Mouse (Mus musculus) intestine, embryonic 16.5 days (tissue): ENCODE measurements around the gene Gm3187. TPM values are rescaled to one million over a fixed set of nuclear protein-coding genes. Genes with fewer than 3 reads are reported as not detected.
"Not testable (repeated sequence)": the region's sequence is repeated elsewhere in the genome, so short reads cannot be mapped to it uniquely, and the experiment has no call there.

ENCODE experiments used
- ATAC-seq: fragments of 200-750 bp; cut with Nextera tagmentation; 2 replicates; pipeline ENCODE4 v1.8.0; 2017; ENCODE audit warnings: moderate TSS enrichment, moderate library complexity
- H3K27ac ChIP-seq: fragments of 300-500 bp; sonication (generic); 2 replicates; pipeline ENCODE4 v1.5.1; 2014; ENCODE audit warnings: mild to moderate bottlenecking, low read length
- H3K27me3 ChIP-seq: fragments of 300-500 bp; sonication (generic); replicated peaks from 2 replicates; pipeline ENCODE4 v1.6.1; 2014; ENCODE audit warnings: low read length, control low read depth, mixed read lengths; ENCODE audit not compliant: control insufficient read depth, insufficient read depth
- H3K36me3 ChIP-seq: fragments of 300-500 bp; sonication (generic); 2 replicates; pipeline ENCODE4 v1.6.1; 2014; ENCODE audit warnings: low read length, control low read depth; ENCODE audit not compliant: control insufficient read depth, insufficient read depth
- H3K4me1 ChIP-seq: fragments of 300-500 bp; sonication (generic); 2 replicates; pipeline ENCODE4 v1.6.1; 2014; ENCODE audit warnings: low read length, control low read depth, mixed read lengths; ENCODE audit not compliant: control insufficient read depth, insufficient read depth
- H3K4me2 ChIP-seq: fragments of 300-500 bp; sonication (generic); 2 replicates; pipeline ENCODE4 v1.6.1; 2014; ENCODE audit warnings: low read depth, low read length, control low read depth
- H3K4me3 ChIP-seq: fragments of 300-500 bp; sonication (generic); 2 replicates; pipeline ENCODE4 v1.5.1; 2014; ENCODE audit warnings: mild to moderate bottlenecking, low read length
- H3K9ac ChIP-seq: fragments of 300-500 bp; sonication (generic); 2 replicates; pipeline ENCODE4 v1.6.1; 2014; ENCODE audit warnings: low read depth, low read length
- H3K9me3 ChIP-seq: fragments of 300-500 bp; sonication (generic); 2 replicates; pipeline ENCODE4 v1.6.1; 2016; ENCODE audit warnings: low read length, control low read depth; ENCODE audit not compliant: control insufficient read depth
- WGBS: fragments of 180-500 bp; shearing (Covaris S2); extraction: QIAGEN DNeasy Blood & Tissue Kit; methylation state at CpG from one replicate; pipeline ENCODE4 v1.1.7; 2014; 5-methylcytosine and 5-hydroxymethylcytosine counted together
- polyA plus RNA-seq: library from polyadenylated mRNA; unstranded; fragments of >200 nt; fragmentation: Nextera tagmentation; extraction: Ambion mirVana; gene quantifications from 2 replicates; pipeline ENCODE4 v1.2.1, GENCODE M21; 2015

The Gm3187 gene
- polyA plus RNA-seq, result not detected in 2 replicates

DNA sequence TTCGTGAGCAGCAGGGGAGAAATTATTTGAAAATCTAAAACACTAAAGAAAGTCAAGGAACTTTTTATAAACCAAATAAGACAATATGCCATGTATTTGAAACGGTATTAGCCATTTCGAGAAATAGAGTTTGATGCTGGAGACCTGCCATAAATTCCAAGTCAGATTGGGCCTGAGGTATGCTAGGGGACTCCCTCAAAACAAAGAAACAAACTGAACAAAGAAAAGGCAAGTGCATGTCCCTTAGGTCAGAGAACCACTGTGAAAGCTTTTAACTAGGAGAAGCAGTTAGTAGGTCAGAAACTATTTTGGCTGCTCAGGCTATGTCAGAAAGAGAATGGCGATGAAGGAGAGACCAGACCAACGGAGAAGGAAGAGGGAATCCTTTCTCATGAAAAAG is at the start of gene Gm3187:
TSS of gene Gm3187 (plus strand) at position 301 of the 400 bp plus-strand sequence.
- not testable (repeated sequence) for H3K4me3 ChIP-seq, H3K4me1 ChIP-seq, H3K4me2 ChIP-seq, H3K9ac ChIP-seq, H3K27me3 ChIP-seq, ATAC-seq, H3K36me3 ChIP-seq, H3K9me3 ChIP-seq, H3K27ac ChIP-seq
- WGBS, result 88% methylated on average over 4 of the region's 5 CpGs

DNA sequence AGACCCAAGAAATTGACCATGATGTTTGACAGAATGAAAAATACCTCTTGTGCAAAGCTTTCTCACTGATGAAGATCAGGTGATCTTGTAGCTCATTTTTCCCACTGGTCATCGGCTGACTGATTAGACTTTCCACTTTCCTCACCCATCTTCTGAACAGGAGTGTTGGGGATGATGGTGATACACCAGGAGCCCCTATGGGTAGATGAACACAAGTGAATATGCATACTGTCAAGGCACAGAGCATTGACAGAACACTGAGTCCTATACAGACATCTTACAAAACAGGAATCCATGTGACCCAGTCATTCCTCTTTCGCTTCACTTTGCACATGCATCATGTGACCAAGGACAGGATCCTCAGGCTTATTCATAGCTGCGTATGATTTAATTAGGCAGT is 28.6 kb upstream of the Gm3187 start, which contains the start of gene Gm3194:
TSS of gene Gm3194 (minus strand) at position 101 of the 400 bp plus-strand sequence.
- H3K36me3 ChIP-seq, H3K9me3 ChIP-seq, H3K27me3 ChIP-seq, ATAC-seq, H3K27ac ChIP-seq, H3K4me1 ChIP-seq, H3K9ac ChIP-seq, H3K4me3 ChIP-seq, H3K4me2 ChIP-seq: not testable (repeated sequence)
- no CpG with 5 or more reads among the region's 3 CpGs for WGBS

DNA sequence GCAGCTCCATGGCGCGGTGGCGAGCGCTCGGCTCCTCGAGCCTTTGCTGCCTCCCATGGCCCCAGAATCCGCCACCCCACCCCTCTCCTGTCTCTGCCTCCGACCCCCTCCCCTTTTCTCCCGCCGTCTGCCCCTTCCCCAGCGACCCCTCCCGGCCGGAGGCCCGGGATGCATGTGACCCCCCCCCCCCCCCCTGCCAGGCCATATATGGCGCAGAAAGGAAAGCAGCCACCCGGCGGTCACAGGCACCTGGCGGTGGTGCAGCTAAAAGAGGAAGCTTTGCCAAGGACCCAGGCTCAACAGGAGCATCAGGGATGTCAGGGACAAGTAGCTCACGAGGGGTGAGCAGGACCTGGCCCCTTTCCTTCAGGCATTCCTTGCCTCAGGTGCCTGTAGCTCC is 23.5 kb upstream of the Gm3187 start:
- H3K4me1 ChIP-seq, H3K4me3 ChIP-seq, H3K27me3 ChIP-seq, H3K36me3 ChIP-seq, H3K9me3 ChIP-seq, H3K4me2 ChIP-seq, H3K9ac ChIP-seq, H3K27ac ChIP-seq, ATAC-seq: not testable (repeated sequence)
- no CpG with 5 or more reads among the region's 19 CpGs for WGBS

GRCm38 (mm10) chr14:5477730-5478129 is 6.3 kb upstream of the Gm3187 start, which contains the start of gene Gm8246:
TSS of gene Gm8246 (minus strand) at chr14:5477830.
- not testable (repeated sequence) for H3K4me2 ChIP-seq, H3K4me1 ChIP-seq, ATAC-seq, H3K9ac ChIP-seq, H3K4me3 ChIP-seq, H3K27ac ChIP-seq, H3K36me3 ChIP-seq, H3K9me3 ChIP-seq, H3K27me3 ChIP-seq
- no CpG with 5 or more reads among the region's 3 CpGs for WGBS

DNA sequence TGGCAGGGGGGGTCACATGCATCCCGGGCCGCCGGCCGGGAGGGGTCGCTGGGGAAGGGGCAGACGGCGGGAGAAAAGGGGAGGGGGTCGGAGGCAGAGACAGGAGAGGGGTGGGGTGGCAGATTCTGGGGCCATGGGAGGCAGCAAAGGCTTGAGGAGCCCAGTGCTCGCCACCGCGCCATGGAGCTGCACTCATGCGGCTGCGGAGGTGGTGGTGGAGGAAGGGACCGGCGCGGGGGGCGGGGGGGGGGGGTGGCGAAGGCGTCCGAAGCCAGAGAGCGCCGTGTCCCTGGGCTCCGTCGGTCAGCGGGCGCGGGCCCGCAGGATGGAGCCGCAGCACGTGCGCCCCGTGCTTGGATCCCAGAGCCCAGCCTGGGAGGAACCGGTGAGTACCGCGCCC is 17.4 kb downstream of the Gm3187 start, which contains the start of gene Gm3488:
TSS of gene Gm3488 (plus strand) at position 301 of the 400 bp plus-strand sequence.
- H3K36me3 ChIP-seq, H3K27me3 ChIP-seq, H3K9ac ChIP-seq, H3K27ac ChIP-seq, H3K9me3 ChIP-seq, ATAC-seq, H3K4me1 ChIP-seq, H3K4me2 ChIP-seq, H3K4me3 ChIP-seq: not testable (repeated sequence)
- no CpG with 5 or more reads among the region's 35 CpGs for WGBS

- not testable (repeated sequence) for ATAC-seq, H3K27me3 ChIP-seq, H3K36me3 ChIP-seq, H3K4me3 ChIP-seq, H3K4me2 ChIP-seq, H3K9me3 ChIP-seq, H3K27ac ChIP-seq, H3K9ac ChIP-seq, H3K4me1 ChIP-seq
- no CpG with 5 or more reads among the region's 2 CpGs for WGBS
These were observed 54.2 kb downstream of the Gm3187 start, which contains the start of gene Gm3532 for GRCm38 (mm10) chr14:5538196-5538595. TSS of gene Gm3532 (plus strand) at chr14:5538496.

Other genes starting within 250 kb of the Gm3187 start
- not detected in 2 replicates for gene Gm3526, start 223.6 kb upstream of the Gm3187 start, polyA plus RNA-seq
- gene Gm3542, start 149.3 kb upstream of the Gm3187 start, polyA plus RNA-seq, result not detected in 2 replicates
- 0.28 TPM in 1 of 2 replicates, not detected in the other for gene Gm3500, start 95.2 kb upstream of the Gm3187 start, polyA plus RNA-seq
- 0.15 and 0.22 TPM in 2 replicates for gene Gm3194, start 28.7 kb upstream of the Gm3187 start, polyA plus RNA-seq
- gene Gm8246, start 6.4 kb upstream of the Gm3187 start, polyA plus RNA-seq, result not detected in 2 replicates
- 0.32 and 0.59 TPM in 2 replicates for gene Gm3488, start 17.5 kb downstream of the Gm3187 start, polyA plus RNA-seq
- gene Gm3532, start 54.3 kb downstream of the Gm3187 start, polyA plus RNA-seq, result not detected in 2 replicates
- gene Gm8265, start 148.8 kb downstream of the Gm3187 start, polyA plus RNA-seq, result not detected in 2 replicates
- gene Gm9603, start 203.2 kb downstream of the Gm3187 start, polyA plus RNA-seq, result not detected in 2 replicates